Mouse (Mus musculus) intestine, embryonic 16.5 days (tissue): Measurements from ENCODE around the gene 4921536K21Rik. TPM values are rescaled to one million over a fixed set of nuclear protein-coding genes. Genes with fewer than 3 reads are reported as not detected.

Experiments used
- ATAC-seq: fragments of 200-750 bp; cut with Nextera tagmentation; 2 replicates; pipeline ENCODE4 v1.8.0; 2017; ENCODE audit warnings: moderate TSS enrichment, moderate library complexity
- H3K27ac ChIP-seq: fragments of 300-500 bp; sonication (generic); 2 replicates; pipeline ENCODE4 v1.5.1; 2014; ENCODE audit warnings: mild to moderate bottlenecking, low read length
- H3K27me3 ChIP-seq: fragments of 300-500 bp; sonication (generic); replicated peaks from 2 replicates; pipeline ENCODE4 v1.6.1; 2014; ENCODE audit warnings: low read length, control low read depth, mixed read lengths; ENCODE audit not compliant: control insufficient read depth, insufficient read depth
- H3K36me3 ChIP-seq: fragments of 300-500 bp; sonication (generic); 2 replicates; pipeline ENCODE4 v1.6.1; 2014; ENCODE audit warnings: low read length, control low read depth; ENCODE audit not compliant: control insufficient read depth, insufficient read depth
- H3K4me1 ChIP-seq: fragments of 300-500 bp; sonication (generic); 2 replicates; pipeline ENCODE4 v1.6.1; 2014; ENCODE audit warnings: low read length, control low read depth, mixed read lengths; ENCODE audit not compliant: control insufficient read depth, insufficient read depth
- H3K4me2 ChIP-seq: fragments of 300-500 bp; sonication (generic); 2 replicates; pipeline ENCODE4 v1.6.1; 2014; ENCODE audit warnings: low read depth, low read length, control low read depth
- H3K4me3 ChIP-seq: fragments of 300-500 bp; sonication (generic); 2 replicates; pipeline ENCODE4 v1.5.1; 2014; ENCODE audit warnings: mild to moderate bottlenecking, low read length
- H3K9ac ChIP-seq: fragments of 300-500 bp; sonication (generic); 2 replicates; pipeline ENCODE4 v1.6.1; 2014; ENCODE audit warnings: low read depth, low read length
- H3K9me3 ChIP-seq: fragments of 300-500 bp; sonication (generic); 2 replicates; pipeline ENCODE4 v1.6.1; 2016; ENCODE audit warnings: low read length, control low read depth; ENCODE audit not compliant: control insufficient read depth
- WGBS: fragments of 180-500 bp; shearing (Covaris S2); extraction: QIAGEN DNeasy Blood & Tissue Kit; methylation state at CpG from one replicate; pipeline ENCODE4 v1.1.7; 2014; 5-methylcytosine and 5-hydroxymethylcytosine counted together
- polyA plus RNA-seq: library from polyadenylated mRNA; unstranded; fragments of >200 nt; fragmentation: Nextera tagmentation; extraction: Ambion mirVana; gene quantifications from 2 replicates; pipeline ENCODE4 v1.2.1, GENCODE M21; 2015

4921536K21Rik gene
- polyA plus RNA-seq, 1 experiment from 2014 or later: 0.37 TPM

GRCm38 (mm10) chr11:3895933-3896332 lies 1.0 kb upstream of the 4921536K21Rik start:
- Histone ChIP-seq H3K27ac (no peak overlapping the region), H3K4me1 (0 out of 2 replicates have a peak, but pooled peaks cover 2% of the 10 kb centered on the region)
- 77% methylated on average over 1 of the region's 1 CpGs for WGBS

GRCm38 (mm10) chr11:3895458-3895857 lies 560 bp upstream of the 4921536K21Rik start:
- Histone ChIP-seq H3K9ac (peak overlapping the region; percentile 66), H3K4me3 (peak overlapping the region; percentile 48), H3K4me1 (0 out of 2 replicates have a peak, but pooled peaks cover 2% of the 10 kb centered on the region), H3K4me2 (peak overlapping the region; percentile 84), H3K36me3 (no peaks in the 10 kb centered on the region; the same call in 1 of the 2 replicates), H3K27me3 (no peaks in the 10 kb centered on the region), H3K9me3 (no peaks in the 10 kb centered on the region), H3K27ac (peak overlapping the region; percentile 86)
- WGBS: 3% methylated on average over 10 of the region's 10 CpGs
- peak; percentile 90 for ATAC-seq

More at GRCm38 (mm10) chr11:3895933-3896332, 1.0 kb upstream of the 4921536K21Rik start:
- Histone ChIP-seq H3K9ac (no peak overlapping the region), H3K4me3 (no peak overlapping the region), H3K36me3 (no peaks in the 10 kb centered on the region; the same call in 1 of the 2 replicates), H3K9me3 (no peaks in the 10 kb centered on the region), H3K27me3 (no peaks in the 10 kb centered on the region), H3K4me2 (no peak overlapping the region)
- no peak for ATAC-seq

- Histone ChIP-seq H3K27ac (no peak overlapping the region), H3K27me3 (no peaks in the 10 kb centered on the region), H3K4me2 (peak overlapping the region; percentile 84; the same call in 1 of the 2 replicates), H3K4me1 (0 out of 2 replicates have a peak, but pooled peaks cover 2% of the 10 kb centered on the region), H3K36me3 (no peaks in the 10 kb centered on the region; the same call in 1 of the 2 replicates), H3K9ac (no peak overlapping the region), H3K9me3 (no peaks in the 10 kb centered on the region), H3K4me3 (no peak overlapping the region)
- 80% methylated on average over 6 of the region's 6 CpGs for WGBS
- no peak for ATAC-seq
Measured at GRCm38 (mm10) chr11:3893970-3894369, 928 bp downstream of the 4921536K21Rik start.

GRCm38 (mm10) chr11:3887331-3887730 lies 7.6 kb downstream of the 4921536K21Rik start:
- no peak overlapping the region for H3K4me3 ChIP-seq
- H3K9me3 ChIP-seq: no peaks in the 10 kb centered on the region
- H3K9ac ChIP-seq: no peak overlapping the region
- WGBS: 60% methylated on average over 5 of the region's 5 CpGs
- ATAC-seq: no peak
- no peak overlapping the region for H3K27ac ChIP-seq
- H3K4me1 ChIP-seq: peaks cover 4% of the 10 kb centered on the region; the same call in 1 of the 2 replicates
- H3K4me2 ChIP-seq: no peak overlapping the region
- no peaks in the 10 kb centered on the region for H3K36me3 ChIP-seq
- no peaks in the 10 kb centered on the region for H3K27me3 ChIP-seq

GRCm38 (mm10) chr11:3883711-3884110 lies 11.2 kb downstream of the 4921536K21Rik start:
- Histone ChIP-seq H3K9me3 (no peaks in the 10 kb centered on the region), H3K36me3 (no peaks in the 10 kb centered on the region), H3K27ac (no peak overlapping the region), H3K4me2 (no peak overlapping the region), H3K4me1 (peaks cover 4% of the 10 kb centered on the region; the same call in 1 of the 2 replicates), H3K4me3 (no peak overlapping the region), H3K27me3 (no peaks in the 10 kb centered on the region), H3K9ac (no peak overlapping the region)
- WGBS: 88% methylated on average over 3 of the region's 3 CpGs
- ATAC-seq: no peak

GRCm38 (mm10) chr11:3879836-3880235 lies 15.1 kb downstream of the 4921536K21Rik start:
- Histone ChIP-seq H3K27ac (no peak overlapping the region), H3K9me3 (no peaks in the 10 kb centered on the region), H3K27me3 (no peaks in the 10 kb centered on the region), H3K4me2 (no peak overlapping the region), H3K9ac (no peak overlapping the region), H3K4me3 (no peak overlapping the region), H3K4me1 (0 out of 2 replicates have a peak, but pooled peaks cover under 1% of the 10 kb centered on the region), H3K36me3 (no peaks in the 10 kb centered on the region)
- 39% methylated on average over 2 of the region's 2 CpGs for WGBS
- 0 out of 2 replicates have a peak, but pooled peaks have one; percentile 16 for ATAC-seq

- H3K4me3 ChIP-seq: no peak overlapping the region
Measured at GRCm38 (mm10) chr11:3878660-3879059, 16.2 kb downstream of the 4921536K21Rik start.

GRCm38 (mm10) chr11:3876419-3876818 lies 18.5 kb downstream of the 4921536K21Rik start:
- Histone ChIP-seq H3K27me3 (no peaks in the 10 kb centered on the region), H3K4me2 (no peak overlapping the region), H3K9ac (no peak overlapping the region), H3K36me3 (no peaks in the 10 kb centered on the region), H3K27ac (no peak overlapping the region), H3K9me3 (no peaks in the 10 kb centered on the region), H3K4me3 (no peak overlapping the region), H3K4me1 (no peaks in the 10 kb centered on the region)
- no peak for ATAC-seq
- WGBS: 81% methylated on average over 6 of the region's 6 CpGs

More at GRCm38 (mm10) chr11:3878660-3879059, 16.2 kb downstream of the 4921536K21Rik start:
- H3K27me3 ChIP-seq: no peaks in the 10 kb centered on the region
- WGBS: 71% methylated on average over 7 of the region's 7 CpGs
- H3K9me3 ChIP-seq: no peaks in the 10 kb centered on the region
- H3K27ac ChIP-seq: no peak overlapping the region
- ATAC-seq: no peak
- H3K9ac ChIP-seq: no peak overlapping the region
- H3K4me1 ChIP-seq: no peaks in the 10 kb centered on the region
- no peaks in the 10 kb centered on the region for H3K36me3 ChIP-seq
- H3K4me2 ChIP-seq: no peak overlapping the region

GRCm38 (mm10) chr11:3864343-3864742 lies 30.6 kb downstream of the 4921536K21Rik start:
- 0 out of 2 replicates have a peak, but pooled peaks cover 3% of the 10 kb centered on the region for H3K27me3 ChIP-seq
- H3K4me2 ChIP-seq: peak overlapping the region; percentile 94
- H3K27ac ChIP-seq: no peak overlapping the region
- H3K4me1 ChIP-seq: peaks cover 6% of the 10 kb centered on the region; the same call in 1 of the 2 replicates
- no peak for ATAC-seq
- H3K36me3 ChIP-seq: no peaks in the 10 kb centered on the region
- 36% methylated on average over 6 of the region's 6 CpGs for WGBS
- H3K4me3 ChIP-seq: peak overlapping the region; percentile 55; the same call in 1 of the 2 replicates
- H3K9me3 ChIP-seq: no peaks in the 10 kb centered on the region
- peak overlapping the region; percentile 72; the same call in 1 of the 2 replicates for H3K9ac ChIP-seq
